Mouse (Mus musculus) kidney, adult 2 months (tissue): ENCODE data around the gene Lpp.

Experiments
- CTCF ChIP-seq: fragments of 200-500 bp; conservative IDR thresholded peaks from 2 replicates; pipeline ENCODE4 v1.5.1; 2011; ENCODE audit warnings: low read depth, mild to moderate bottlenecking, control low read depth, low read length, moderate library complexity, mixed read lengths; ENCODE audit not compliant: insufficient read depth, insufficient read length
- POLR2A ChIP-seq: fragments of 200-500 bp; IDR thresholded peaks from one replicate; pipeline ENCODE4 v1.6.1; 2011; ENCODE audit warnings: low read depth, low read length, control low read depth

DNA sequence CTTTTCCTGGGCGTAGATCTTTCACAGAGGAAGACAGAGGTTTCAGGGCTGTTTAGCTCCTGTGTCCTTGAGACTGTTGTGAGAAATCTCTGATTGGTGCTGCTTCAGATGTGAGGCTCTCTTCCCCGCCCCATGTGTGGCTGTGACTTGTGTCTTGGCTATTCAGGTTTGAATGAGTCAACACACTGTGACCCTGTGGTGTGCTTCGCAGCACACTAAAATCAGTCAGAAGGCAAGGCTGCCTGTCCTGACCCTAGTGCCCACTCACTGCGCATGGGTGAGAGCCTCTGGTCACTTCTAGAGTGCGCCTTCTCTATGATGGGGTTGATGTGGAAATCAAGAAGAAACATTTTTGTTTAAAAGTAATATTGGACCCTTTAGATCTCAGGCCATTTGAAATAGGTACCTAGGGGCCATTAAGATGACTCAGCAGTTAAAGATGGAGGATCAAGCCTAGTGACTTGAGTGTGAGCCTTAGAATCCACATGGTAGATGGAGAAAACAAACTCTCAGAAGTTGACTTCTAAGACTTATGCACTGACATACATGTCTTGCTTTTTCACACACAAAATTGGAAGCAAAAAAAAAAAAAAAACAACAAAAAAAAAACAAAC, 114.7 kb downstream of the Lpp start:
- no peak for TF ChIP-seq POLR2A
- no peak for TF ChIP-seq CTCF
